Mouse (Mus musculus): ENCODE measurements around the gene Kdm8. TPM values are rescaled to one million over a fixed set of nuclear protein-coding genes. Genes with fewer than 3 reads are reported as not detected.

Gene Kdm8
- total and polyA plus RNA-seq, 3 experiments = 1.2 to 4.5 (median 2.1) TPM

- Histone ChIP-seq H3K27me3 (ENCODE audit: insufficient read depth, low read length) (no peaks in the 10 kb centered on the region), H3K9me3 (replicated peaks) (no peaks in the 10 kb centered on the region), H3K36me3 (replicated peaks) (peaks cover 81% of the 10 kb centered on the region), H3K4me1 (ENCODE audit: insufficient read depth, low read depth, low read length) (peaks cover 78% of the 10 kb centered on the region), H3K4me3 (ENCODE audit: low read depth, low read length) (peak overlapping the region; percentile 58; the same call in 1 of the 2 replicates)
- ATAC-seq (ENCODE audit: extremely low read depth, insufficient number of reproducible peaks, low FRiP score, poor library complexity, severe bottlenecking) (peak; percentile 87), DNase-seq (ENCODE audit: low spot score) (peak; percentile 74)
- TF ChIP-seq CTCF (IDR thresholded peaks at IDR 0.05; ENCODE audit: low read depth, low read length) = peak; percentile 90
- no peak for TF ChIP-seq POLR2AphosphoS5 (IDR thresholded peaks at IDR 0.05; ENCODE audit: insufficient replicate concordance, low read depth, low read length)
- TF ChIP-seq GATA2 (IDR thresholded peaks at IDR 0.05; ENCODE audit: borderline replicate concordance, low read depth, low read length) = peak; percentile 100
- no peak for TF ChIP-seq GATA1 (IDR thresholded peaks at IDR 0.05; ENCODE audit: borderline replicate concordance, low read length)
- TF ChIP-seq TAL1 (conservative IDR thresholded peaks at IDR 0.05; ENCODE audit: low read depth, low read length) = peak; percentile 94
Measured at GRCm38 (mm10) chr7:125471991-125472741, 27.7 kb downstream of the Kdm8 start.

- ATAC-seq (ENCODE audit: extremely low read depth, insufficient number of reproducible peaks, low FRiP score, poor library complexity, severe bottlenecking) = no peak
- peaks cover 90% of the 10 kb centered on the region for H3K4me1 ChIP-seq (ENCODE audit: insufficient read depth, low read depth, low read length)
- no peak for TF ChIP-seq TAL1 (conservative IDR thresholded peaks at IDR 0.05; ENCODE audit: low read depth, low read length)
- TF ChIP-seq GATA1 (IDR thresholded peaks at IDR 0.05; ENCODE audit: borderline replicate concordance, low read length) = no peak
- TF ChIP-seq GATA2 (IDR thresholded peaks at IDR 0.05; ENCODE audit: borderline replicate concordance, low read depth, low read length) = no peak
- no peak for TF ChIP-seq CTCF (IDR thresholded peaks at IDR 0.05; ENCODE audit: low read depth, low read length)
- no peak for TF ChIP-seq POLR2AphosphoS5 (IDR thresholded peaks at IDR 0.05; ENCODE audit: insufficient replicate concordance, low read depth, low read length)
- DNase-seq (ENCODE audit: low spot score) = no peak
- H3K27me3 ChIP-seq (ENCODE audit: insufficient read depth, low read length) = peaks cover 3% of the 10 kb centered on the region; the same call in 1 of the 2 replicates
- H3K9me3 ChIP-seq (replicated peaks) = peaks cover 4% of the 10 kb centered on the region
- H3K4me3 ChIP-seq (ENCODE audit: low read depth, low read length) = no peak overlapping the region
- peaks cover 75% of the 10 kb centered on the region for H3K36me3 ChIP-seq (replicated peaks)
Measured at GRCm38 (mm10) chr7:125474535-125474934, 30.1 kb downstream of the Kdm8 start.

GRCm38 (mm10) chr7:125475601-125476251, 31.2 kb downstream of the Kdm8 start:
- Histone ChIP-seq H3K9me3 (replicated peaks) (peaks cover 4% of the 10 kb centered on the region), H3K36me3 (replicated peaks) (peaks cover 75% of the 10 kb centered on the region), H3K27me3 (ENCODE audit: insufficient read depth, low read length) (peaks cover 3% of the 10 kb centered on the region; the same call in 1 of the 2 replicates), H3K4me3 (ENCODE audit: low read depth, low read length) (no peak overlapping the region), H3K4me1 (ENCODE audit: insufficient read depth, low read depth, low read length) (peaks cover 81% of the 10 kb centered on the region)
- ATAC-seq (ENCODE audit: extremely low read depth, insufficient number of reproducible peaks, low FRiP score, poor library complexity, severe bottlenecking) (no peak), DNase-seq (ENCODE audit: low spot score) (no peak)
- TF ChIP-seq GATA2 (IDR thresholded peaks at IDR 0.05; ENCODE audit: borderline replicate concordance, low read depth, low read length) (no peak), POLR2AphosphoS5 (IDR thresholded peaks at IDR 0.05; ENCODE audit: insufficient replicate concordance, low read depth, low read length) (no peak), CTCF (IDR thresholded peaks at IDR 0.05; ENCODE audit: low read depth, low read length) (no peak), GATA1 (IDR thresholded peaks at IDR 0.05; ENCODE audit: borderline replicate concordance, low read length) (no peak), TAL1 (conservative IDR thresholded peaks at IDR 0.05; ENCODE audit: low read depth, low read length) (no peak)

GRCm38 (mm10) chr7:125478391-125478984, 34.0 kb downstream of the Kdm8 start:
- H3K4me3 ChIP-seq (ENCODE audit: low read depth, low read length) = no peak overlapping the region
- peaks cover 58% of the 10 kb centered on the region for H3K4me1 ChIP-seq (ENCODE audit: insufficient read depth, low read depth, low read length)
- TF ChIP-seq CTCF (IDR thresholded peaks at IDR 0.05; ENCODE audit: low read depth, low read length) = no peak
- no peak for TF ChIP-seq POLR2AphosphoS5 (IDR thresholded peaks at IDR 0.05; ENCODE audit: insufficient replicate concordance, low read depth, low read length)
- no peak for TF ChIP-seq TAL1 (conservative IDR thresholded peaks at IDR 0.05; ENCODE audit: low read depth, low read length)
- TF ChIP-seq GATA2 (IDR thresholded peaks at IDR 0.05; ENCODE audit: borderline replicate concordance, low read depth, low read length) = no peak
- TF ChIP-seq GATA1 (IDR thresholded peaks at IDR 0.05; ENCODE audit: borderline replicate concordance, low read length) = no peak
- no peak for DNase-seq (ENCODE audit: low spot score)
- H3K27me3 ChIP-seq (ENCODE audit: insufficient read depth, low read length) = peaks cover 3% of the 10 kb centered on the region; the same call in 1 of the 2 replicates
- H3K36me3 ChIP-seq (replicated peaks) = peaks cover 89% of the 10 kb centered on the region
- ATAC-seq (ENCODE audit: extremely low read depth, insufficient number of reproducible peaks, low FRiP score, poor library complexity, severe bottlenecking) = no peak
- H3K9me3 ChIP-seq (replicated peaks) = peaks cover 4% of the 10 kb centered on the region

GRCm38 (mm10) chr7:125480518-125480917, 36.0 kb downstream of the Kdm8 start:
- Histone ChIP-seq H3K4me1 (ENCODE audit: insufficient read depth, low read depth, low read length) (peaks cover 50% of the 10 kb centered on the region), H3K4me3 (ENCODE audit: low read depth, low read length) (no peak overlapping the region), H3K27me3 (ENCODE audit: insufficient read depth, low read length) (peaks cover 3% of the 10 kb centered on the region; the same call in 1 of the 2 replicates), H3K9me3 (replicated peaks) (peaks cover 4% of the 10 kb centered on the region), H3K36me3 (replicated peaks) (peaks cover 90% of the 10 kb centered on the region)
- no peak for ATAC-seq (ENCODE audit: extremely low read depth, insufficient number of reproducible peaks, low FRiP score, poor library complexity, severe bottlenecking)
- no peak for TF ChIP-seq TAL1 (conservative IDR thresholded peaks at IDR 0.05; ENCODE audit: low read depth, low read length)
- no peak for TF ChIP-seq POLR2AphosphoS5 (IDR thresholded peaks at IDR 0.05; ENCODE audit: insufficient replicate concordance, low read depth, low read length)
- no peak for TF ChIP-seq GATA1 (IDR thresholded peaks at IDR 0.05; ENCODE audit: borderline replicate concordance, low read length)
- TF ChIP-seq CTCF (IDR thresholded peaks at IDR 0.05; ENCODE audit: low read depth, low read length) = no peak
- DNase-seq (ENCODE audit: low spot score) = no peak

- peaks cover 3% of the 10 kb centered on the region; the same call in 1 of the 2 replicates for H3K27me3 ChIP-seq (ENCODE audit: insufficient read depth, low read length)
- H3K9me3 ChIP-seq (replicated peaks) = peaks cover 4% of the 10 kb centered on the region
- ATAC-seq (ENCODE audit: extremely low read depth, insufficient number of reproducible peaks, low FRiP score, poor library complexity, severe bottlenecking) (no peak), DNase-seq (ENCODE audit: low spot score) (no peak)
- H3K4me3 ChIP-seq (ENCODE audit: low read depth, low read length) = no peak overlapping the region
- peaks cover 84% of the 10 kb centered on the region for H3K36me3 ChIP-seq (replicated peaks)
- TF ChIP-seq GATA1 (IDR thresholded peaks at IDR 0.05; ENCODE audit: borderline replicate concordance, low read length) (no peak), TAL1 (conservative IDR thresholded peaks at IDR 0.05; ENCODE audit: low read depth, low read length) (no peak), GATA2 (IDR thresholded peaks at IDR 0.05; ENCODE audit: borderline replicate concordance, low read depth, low read length) (no peak), POLR2AphosphoS5 (IDR thresholded peaks at IDR 0.05; ENCODE audit: insufficient replicate concordance, low read depth, low read length) (no peak), CTCF (IDR thresholded peaks at IDR 0.05; ENCODE audit: low read depth, low read length) (no peak)
- peaks cover 52% of the 10 kb centered on the region for H3K4me1 ChIP-seq (ENCODE audit: insufficient read depth, low read depth, low read length)
Measured at GRCm38 (mm10) chr7:125482339-125482738, 37.9 kb downstream of the Kdm8 start.

Data from G1E (cell line).